Mouse (Mus musculus): ENCODE results near the gene Lage3.
"Not testable (repeated sequence)": the region's sequence is repeated elsewhere in the genome, so short reads cannot be mapped to it uniquely, and the experiment has no call there.

Lage3 gene

DNA sequence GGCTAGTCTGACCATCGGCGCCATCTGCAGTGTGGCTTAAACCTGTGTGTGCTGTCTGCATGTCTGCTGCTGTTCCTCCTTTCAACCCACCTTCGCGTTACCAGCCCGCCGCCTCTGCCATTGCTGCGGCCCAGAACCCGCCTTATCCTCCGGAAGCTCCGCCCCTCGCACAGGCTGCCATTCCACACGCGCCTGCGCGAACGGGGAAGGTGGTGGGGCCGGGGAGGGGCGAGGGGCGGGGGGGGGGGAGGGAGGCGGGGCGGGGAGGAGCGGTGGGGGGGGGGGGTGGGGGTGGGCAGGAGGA is at the start of gene Lage3:
Lage3 (minus strand) TSS at position 152 of the 304 bp plus-strand sequence.
- DNase-seq (ENCODE audit: low spot score in 2 of 2), result peak; percentile 67 to 79

DNA sequence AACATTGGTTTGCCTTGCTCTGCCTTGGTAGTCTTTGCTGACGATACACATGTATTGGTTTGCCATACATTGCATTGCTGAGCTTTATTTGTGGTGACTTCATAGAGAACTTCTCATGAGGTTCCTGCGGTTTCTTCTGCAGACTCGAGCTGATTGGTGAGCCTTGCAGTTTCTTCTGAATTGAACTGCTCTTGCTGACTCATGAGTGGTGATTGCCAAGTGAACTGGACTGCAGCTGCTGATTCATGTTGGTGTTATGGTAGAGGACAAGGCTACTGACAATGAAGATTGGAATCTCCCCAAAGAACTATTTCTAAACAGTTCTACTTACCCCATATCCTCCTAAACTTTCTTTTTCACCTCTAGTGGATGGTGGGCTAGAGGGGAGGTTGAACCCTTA is 46.7 kb upstream of the Lage3 start:
- DNase-seq (ENCODE audit: low spot score in 2 of 2), result no peak

GRCm38 (mm10) chrX:74392535-74393443 is 39.4 kb upstream of the Lage3 start, which contains the start of the genes Fam3a and Ikbkg:
Gene Fam3a (minus strand): TSS chrX:74393272.
Gene Ikbkg (plus strand): TSS chrX:74393290.
- DNase-seq (ENCODE audit: low spot score in 2 of 2), result peak; percentile 72 to 82

DNA sequence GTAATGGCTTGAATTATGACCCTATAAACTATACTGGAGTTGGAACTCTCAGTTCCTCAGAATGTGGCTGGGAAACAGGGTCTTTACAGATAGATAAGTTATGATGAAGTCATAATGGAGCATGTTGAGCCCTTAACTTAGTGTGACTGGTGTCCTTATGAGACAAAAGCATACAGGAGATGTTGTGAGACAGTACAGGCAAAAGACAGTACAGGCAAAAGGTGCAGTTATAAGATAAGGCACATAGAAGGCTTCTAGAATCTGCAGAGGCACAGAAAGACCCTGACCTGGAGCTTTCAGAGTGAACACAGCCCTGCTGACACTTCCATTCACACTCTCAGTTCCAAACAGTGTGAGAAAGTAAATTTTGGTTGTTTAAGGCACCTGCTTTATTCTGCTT is 34.7 kb upstream of the Lage3 start:
- no peak for DNase-seq (ENCODE audit: low spot score in 2 of 2)

- DNase-seq (ENCODE audit: low spot score in 2 of 2), result no peak
Observed at GRCm38 (mm10) chrX:74384451-74384850, 31.0 kb upstream of the Lage3 start.

DNA sequence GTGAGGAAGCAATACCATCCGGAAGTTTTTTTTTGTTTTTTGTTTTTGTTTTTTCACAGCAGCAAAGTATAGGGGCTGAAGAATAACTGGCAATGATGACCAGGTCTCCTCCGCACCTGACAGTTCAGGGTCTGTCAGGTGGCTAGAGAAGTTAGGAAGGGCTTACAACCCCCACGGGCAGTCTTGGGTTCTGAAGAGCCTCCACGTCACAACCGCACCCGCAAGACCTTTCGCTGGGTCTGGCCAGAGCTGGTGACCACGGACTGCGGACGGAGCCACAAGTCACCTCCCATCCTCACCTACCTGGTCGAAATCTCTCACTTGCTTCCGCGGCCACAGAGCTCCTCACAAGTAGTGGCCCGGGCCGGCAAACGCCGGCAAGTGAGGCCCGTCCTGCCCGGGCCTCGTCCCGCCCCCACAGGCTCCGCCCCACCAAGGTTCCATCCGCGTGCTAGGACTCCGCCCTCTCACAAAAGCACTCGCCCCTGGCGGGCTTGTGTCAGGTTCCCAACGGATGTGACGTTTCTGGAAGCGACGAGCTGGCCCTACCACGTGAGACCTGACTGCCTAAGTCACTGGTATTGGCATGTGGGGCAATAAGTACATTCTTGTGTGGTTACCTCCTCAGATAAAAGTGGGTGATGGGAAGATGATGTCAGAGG is 19.6 kb upstream of the Lage3 start, which contains the start of the genes Ubl4a and Slc10a3:
Ubl4a (minus strand) TSS at position 331 of the 662 bp plus-strand sequence.
Slc10a3 (minus strand) TSS at position 462 of the 662 bp plus-strand sequence.
- DNase-seq (ENCODE audit: low spot score in 2 of 2), result peak; percentile 78 to 82

DNA sequence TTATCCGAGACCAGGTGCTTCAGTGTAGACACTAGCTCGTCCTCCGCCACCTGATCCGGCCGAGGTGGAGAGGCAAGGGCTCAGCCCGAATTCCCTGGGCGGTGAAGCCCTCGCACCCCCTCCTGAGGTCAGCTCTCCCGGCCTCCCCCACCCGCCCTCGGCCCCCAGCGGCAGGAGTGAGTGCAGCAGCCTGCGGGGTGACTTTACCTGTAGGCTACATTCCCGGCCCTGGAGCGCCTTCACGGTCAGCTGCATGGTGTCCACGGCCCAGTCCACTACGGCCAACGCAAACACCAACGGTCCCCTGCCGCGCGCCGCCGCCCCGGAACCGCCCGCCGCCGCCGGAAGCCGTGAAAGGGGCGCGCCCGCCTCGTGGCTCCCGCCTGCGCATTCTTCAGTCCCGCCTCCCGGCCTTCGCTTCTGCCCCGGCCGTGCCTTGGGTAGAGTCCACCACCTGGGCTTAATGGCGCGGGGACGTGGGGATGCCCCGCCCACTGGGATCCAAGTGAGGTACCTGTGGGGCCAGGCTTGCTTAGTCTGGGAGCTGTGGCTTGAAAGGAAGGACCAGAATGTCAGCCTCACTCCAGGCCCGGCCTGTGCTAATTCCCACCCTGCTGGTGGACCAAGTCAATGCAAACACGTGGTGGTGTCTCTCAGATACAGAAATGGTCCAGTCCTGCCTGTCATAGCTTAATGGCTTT is 14.9 kb upstream of the Lage3 start:
- peak; percentile 47 to 58 for DNase-seq (ENCODE audit: low spot score in 2 of 2)

DNA sequence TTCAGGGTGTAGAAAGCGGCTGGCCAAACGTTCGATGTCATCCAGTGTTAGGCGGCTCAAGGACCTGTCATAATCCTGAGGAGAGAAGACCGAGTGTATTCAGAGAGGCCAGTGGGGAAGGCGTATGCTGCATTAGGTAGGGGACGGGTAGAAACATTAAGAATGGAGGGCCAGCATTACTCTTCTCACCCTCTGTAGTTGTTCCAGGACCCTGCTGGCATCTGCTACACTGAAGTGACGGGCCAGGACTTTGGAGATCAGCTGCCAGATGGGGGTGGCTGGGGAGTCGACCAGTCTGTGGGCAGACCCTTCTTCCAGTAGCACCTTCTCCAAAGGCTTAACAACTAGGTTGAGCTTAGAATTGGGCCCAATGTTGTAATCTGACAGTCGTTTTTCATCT is 14.1 kb upstream of the Lage3 start:
- DNase-seq (ENCODE audit: low spot score in 2 of 2), result no peak

DNA sequence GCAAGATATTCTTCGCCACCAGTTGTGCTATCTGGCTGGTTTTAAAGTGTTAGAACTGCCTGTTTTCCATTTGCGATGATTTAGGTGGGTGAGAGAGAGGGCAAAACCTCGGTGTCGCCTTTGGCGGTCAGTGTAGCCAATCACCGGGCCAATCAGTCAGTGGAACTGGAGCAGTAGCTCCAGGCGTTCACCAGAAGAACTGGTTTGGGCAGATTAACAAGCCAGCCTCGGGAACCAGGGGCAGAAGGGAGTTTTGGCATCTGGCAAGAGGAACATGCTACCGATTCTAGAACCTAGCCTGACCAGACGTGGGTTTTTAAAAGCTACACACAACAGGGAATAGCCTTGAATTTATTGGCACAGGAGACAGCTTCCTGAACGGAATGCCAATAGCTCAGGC is 5.8 kb upstream of the Lage3 start:
- DNase-seq (ENCODE audit: low spot score in 2 of 2), result no peak

DNA sequence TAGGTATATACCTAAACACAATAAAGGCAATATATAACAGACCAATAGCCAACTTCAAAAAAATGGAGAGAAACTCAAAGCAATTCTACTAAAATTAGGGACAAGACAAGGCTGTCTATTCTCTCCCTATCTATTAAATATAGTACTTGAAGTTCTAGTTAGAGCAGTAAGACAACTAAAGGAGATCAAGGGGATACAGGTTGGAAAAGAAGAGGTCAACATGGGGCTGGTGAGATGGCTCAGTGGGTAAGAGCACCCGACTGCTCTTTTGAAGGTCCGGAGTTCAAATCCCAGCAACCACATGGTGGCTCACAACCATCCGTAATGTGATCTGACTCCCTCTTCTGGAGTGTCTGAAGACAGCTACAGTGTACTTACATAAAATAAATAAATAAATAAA is 3.7 kb upstream of the Lage3 start:
- DNase-seq (ENCODE audit: low spot score in 2 of 2), result not testable (repeated sequence)

GRCm38 (mm10) chrX:74352645-74353466 is 562 bp downstream of the Lage3 start:
- no peak for DNase-seq (ENCODE audit: low spot score in 2 of 2)

- no peak for DNase-seq (ENCODE audit: low spot score in 2 of 2)
Observed at GRCm38 (mm10) chrX:74330166-74330930, 23.1 kb downstream of the Lage3 start.

- DNase-seq (ENCODE audit: low spot score in 2 of 2), result no peak
Observed at GRCm38 (mm10) chrX:74329215-74329671, 24.2 kb downstream of the Lage3 start.

- DNase-seq (ENCODE audit: low spot score in 2 of 2), result peak; percentile 51 to 55
Observed at GRCm38 (mm10) chrX:74328725-74329161, 24.7 kb downstream of the Lage3 start, which contains the start of gene Plxna3. Gene Plxna3 (plus strand): TSS chrX:74329066.

DNA sequence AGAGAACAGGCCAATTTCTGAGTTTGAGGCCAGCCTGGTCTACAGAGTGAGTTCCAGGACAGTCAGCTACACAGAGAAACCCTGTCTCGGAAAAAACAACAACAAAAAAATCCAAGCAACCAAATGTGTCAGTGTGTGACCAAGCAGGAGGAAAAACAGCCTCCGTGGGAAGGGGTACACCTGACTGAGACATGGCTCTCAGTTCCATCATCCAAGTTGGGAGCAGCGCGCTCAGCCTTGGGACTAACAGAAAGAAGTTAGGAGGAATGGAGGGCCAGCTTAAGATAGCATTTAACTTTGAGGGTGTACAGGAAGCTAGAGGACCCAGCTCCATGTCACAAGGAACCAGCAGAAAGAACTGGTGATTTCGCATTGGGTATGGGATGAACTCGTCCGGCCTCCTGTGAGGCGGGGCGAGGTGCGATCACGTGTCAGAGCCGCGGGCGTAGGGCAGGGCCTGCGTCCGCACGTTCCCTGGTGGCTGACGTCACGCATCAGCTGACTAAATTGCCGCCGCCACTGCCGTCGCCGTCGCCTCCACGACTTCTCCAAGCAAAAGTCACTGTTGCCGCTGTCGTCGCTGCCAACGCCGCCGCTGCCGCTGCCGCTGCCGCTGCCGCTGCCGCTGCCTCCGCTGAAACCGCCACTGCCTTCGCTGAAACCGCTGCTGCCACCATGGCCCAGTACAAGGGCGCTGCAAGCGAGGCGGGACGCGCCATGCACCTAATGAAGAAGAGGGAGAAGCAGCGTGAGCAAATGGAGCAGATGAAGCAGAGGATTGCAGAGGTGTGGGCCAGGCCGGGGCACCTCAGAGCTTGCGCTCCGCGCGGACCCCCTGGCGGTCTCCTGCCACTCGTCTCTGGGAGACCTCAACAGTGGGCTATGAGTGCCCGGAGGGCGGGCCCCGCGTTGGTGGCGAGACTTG is 40.6 kb downstream of the Lage3 start, which contains the start of gene Fam50a:
Fam50a (plus strand) TSS at position 494 of the 925 bp plus-strand sequence.
- DNase-seq (ENCODE audit: low spot score in 2 of 2), result peak; percentile 83 to 90

GRCm38 (mm10) chrX:74304867-74305700 is 48.3 kb downstream of the Lage3 start, which contains the start of gene Gdi1:
Gene Gdi1 (plus strand): TSS chrX:74304998.
- peak; percentile 70 to 73 for DNase-seq (ENCODE audit: low spot score in 2 of 2)

Measured in frontal cortex, postnatal 36 days (tissue).